Mouse (Mus musculus) embryonic fibroblast, embryonic 13.5 days (primary cell): Measurements from ENCODE around the gene Mettl18. TPM values are rescaled to one million over a fixed set of nuclear protein-coding genes. Genes with fewer than 3 reads are reported as not detected.
"Not testable (repeated sequence)": the region's sequence is repeated elsewhere in the genome, so short reads cannot be mapped to it uniquely, and the experiment has no call there.

Experiments used
- H3K27ac ChIP-seq: 2 replicates; pipeline ENCODE4 v1.5.1; 2012; ENCODE audit warnings: low read length, control low read depth, inconsistent platforms; ENCODE audit not compliant: insufficient read depth
- H3K4me1 ChIP-seq: 2 replicates; pipeline ENCODE4 v1.6.1; 2011; ENCODE audit warnings: low read length; ENCODE audit not compliant: control insufficient read depth, insufficient read depth
- H3K4me3 ChIP-seq: 2 replicates; pipeline ENCODE4 v1.5.1; 2011; ENCODE audit warnings: mild to moderate bottlenecking, control low read depth, low read length; ENCODE audit not compliant: insufficient read depth
- CTCF ChIP-seq: IDR thresholded peaks from 2 replicates; pipeline ENCODE4 v1.5.1; 2011; ENCODE audit warnings: mild to moderate bottlenecking, control low read depth, low read length, moderate library complexity, borderline replicate concordance; ENCODE audit not compliant: insufficient read depth
- POLR2A ChIP-seq: IDR thresholded peaks from 2 replicates; pipeline ENCODE4 v1.6.1; 2011; ENCODE audit warnings: low read depth, mild to moderate bottlenecking, control low read depth, low read length, moderate library complexity
- polyA plus RNA-seq: library from polyadenylated mRNA; stranded (reverse); fragments of >200 nt; gene quantifications from 2 replicates; pipeline ENCODE4 v1.2.4, GENCODE M21; 2011; ENCODE audit warnings: low read depth; ENCODE audit not compliant: missing spikeins, insufficient read length

The Mettl18 gene
- polyA plus RNA-seq, 1 experiment, result 4.1 TPM

- Histone ChIP-seq H3K4me3 (no peak overlapping the region), H3K27ac (no peak overlapping the region), H3K4me1 (no peaks in the 10 kb centered on the region)
- no peak for TF ChIP-seq POLR2A
- no peak for TF ChIP-seq CTCF
Observed at GRCm38 (mm10) chr1:164001831-164002452, 7.3 kb downstream of the Mettl18 start.

- H3K4me1 ChIP-seq, result no peaks in the 10 kb centered on the region
- TF ChIP-seq CTCF (no peak), POLR2A (no peak)
- no peak overlapping the region for H3K4me3 ChIP-seq
- no peak overlapping the region for H3K27ac ChIP-seq
Observed at GRCm38 (mm10) chr1:164004311-164004710, 9.6 kb downstream of the Mettl18 start.

- Histone ChIP-seq H3K4me1 (no peaks in the 10 kb centered on the region), H3K4me3 (no peak overlapping the region), H3K27ac (no peak overlapping the region)
- TF ChIP-seq CTCF (no peak), POLR2A (no peak)
Observed at GRCm38 (mm10) chr1:164009235-164009634, 14.5 kb downstream of the Mettl18 start.

GRCm38 (mm10) chr1:164014616-164015015 is 19.9 kb downstream of the Mettl18 start:
- TF ChIP-seq CTCF, result no peak
- TF ChIP-seq POLR2A, result no peak
- H3K4me3 ChIP-seq, result no peak overlapping the region
- H3K27ac ChIP-seq, result no peak overlapping the region
- H3K4me1 ChIP-seq, result no peaks in the 10 kb centered on the region

GRCm38 (mm10) chr1:164018221-164018896 is 23.7 kb downstream of the Mettl18 start:
- Histone ChIP-seq H3K27ac (no peak overlapping the region), H3K4me1 (no peaks in the 10 kb centered on the region), H3K4me3 (no peak overlapping the region)
- no peak for TF ChIP-seq CTCF
- TF ChIP-seq POLR2A, result no peak

GRCm38 (mm10) chr1:164019789-164020188 is 25.1 kb downstream of the Mettl18 start:
- H3K4me1 ChIP-seq, result no peaks in the 10 kb centered on the region
- H3K27ac ChIP-seq, result no peak overlapping the region
- no peak overlapping the region for H3K4me3 ChIP-seq
- TF ChIP-seq POLR2A (no peak), CTCF (no peak)

GRCm38 (mm10) chr1:164020746-164021145 is 26.1 kb downstream of the Mettl18 start:
- H3K4me1 ChIP-seq, H3K4me3 ChIP-seq, H3K27ac ChIP-seq: not testable (repeated sequence)

GRCm38 (mm10) chr1:164022106-164022505 is 27.4 kb downstream of the Mettl18 start:
- H3K4me1 ChIP-seq, H3K4me3 ChIP-seq, H3K27ac ChIP-seq: not testable (repeated sequence)

- Histone ChIP-seq H3K4me1 (no peaks in the 10 kb centered on the region), H3K4me3 (no peak overlapping the region), H3K27ac (no peak overlapping the region)
- TF ChIP-seq CTCF (no peak), POLR2A (no peak)
Observed at GRCm38 (mm10) chr1:164025685-164026084, 31.0 kb downstream of the Mettl18 start.

- Histone ChIP-seq H3K4me1 (no peaks in the 10 kb centered on the region), H3K27ac (no peak overlapping the region), H3K4me3 (no peak overlapping the region)
- TF ChIP-seq CTCF (no peak), POLR2A (no peak)
Observed at GRCm38 (mm10) chr1:164027416-164027815, 32.7 kb downstream of the Mettl18 start.

- Histone ChIP-seq H3K4me1 (no peaks in the 10 kb centered on the region), H3K4me3 (no peak overlapping the region), H3K27ac (no peak overlapping the region)
- no peak for TF ChIP-seq POLR2A
- TF ChIP-seq CTCF, result no peak
Observed at GRCm38 (mm10) chr1:164040385-164041135, 45.9 kb downstream of the Mettl18 start.
